Mouse (Mus musculus) myocyte (in vitro differentiated cells): ENCODE measurements around the gene Naa35. TPM values are rescaled to one million over a fixed set of nuclear protein-coding genes. Genes with fewer than 3 reads are reported as not detected.

Experiments
- H3K27me3 ChIP-seq: one replicate; pipeline ENCODE4 v1.6.1; 2011; ENCODE audit not compliant: control insufficient read depth, insufficient read depth, insufficient read length
- H3K36me3 ChIP-seq: one replicate; pipeline ENCODE4 v1.6.1; 2011; ENCODE audit not compliant: control insufficient read depth, insufficient read depth
- H3K4me2 ChIP-seq: one replicate; pipeline ENCODE4 v1.6.1; 2011; ENCODE audit warnings: low read depth, control low read depth
- H3K4me3 ChIP-seq: one replicate; pipeline ENCODE4 v1.5.1; 2011; ENCODE audit warnings: mild to moderate bottlenecking, control low read depth, moderate library complexity
- H3K79me2 ChIP-seq: one replicate; pipeline ENCODE4 v1.6.1; 2011; ENCODE audit not compliant: control insufficient read depth, insufficient read depth
- H3ac ChIP-seq: one replicate; pipeline ENCODE4 v1.6.1; 2011; ENCODE audit not compliant: control insufficient read depth, insufficient read length
- CEBPB ChIP-seq: IDR thresholded peaks from 2 replicates; pipeline ENCODE4 v1.6.1; 2011; ENCODE audit warnings: mild to moderate bottlenecking, moderate library complexity; ENCODE audit not compliant: poor library complexity, insufficient read depth, severe bottlenecking
- E2F4 ChIP-seq: IDR thresholded peaks from one replicate; pipeline ENCODE4 v1.6.1; 2011; ENCODE audit warnings: mild to moderate bottlenecking, control low read depth, moderate library complexity; ENCODE audit not compliant: insufficient read depth
- MAX ChIP-seq: IDR thresholded peaks from one replicate; pipeline ENCODE4 v1.6.1; 2011; ENCODE audit warnings: low read depth, mild to moderate bottlenecking, control low read depth
- MYOD1 ChIP-seq, 3 experiments: IDR thresholded peaks; one replicate each; pipeline ENCODE4 v1.6.1; 2011; ENCODE audit warnings: control low read depth in 2 of 3, low read depth in 2 of 3, mild to moderate bottlenecking in 2 of 3, moderate library complexity in 1 of 3; ENCODE audit not compliant: insufficient read length in 2 of 3, control insufficient read depth in 1 of 3
- MYOG ChIP-seq, 3 experiments: IDR thresholded peaks; one replicate each; pipeline ENCODE4 v1.6.1; 2011; ENCODE audit warnings: control low read depth in 2 of 3, low read depth in 2 of 3, mild to moderate bottlenecking in 2 of 3; ENCODE audit not compliant: insufficient read length in 2 of 3, control insufficient read depth in 1 of 3, insufficient read depth in 1 of 3
- POLR2A ChIP-seq: IDR thresholded peaks from one replicate; pipeline ENCODE4 v1.6.1; 2011; ENCODE audit warnings: low read depth, mild to moderate bottlenecking, control low read depth, moderate library complexity; ENCODE audit not compliant: insufficient read length
- POLR2AphosphoS2 ChIP-seq: IDR thresholded peaks from one replicate; pipeline ENCODE4 v1.6.1; 2011; ENCODE audit warnings: low read depth, control low read depth; ENCODE audit not compliant: insufficient read length
- REST ChIP-seq: IDR thresholded peaks from one replicate; pipeline ENCODE4 v1.6.1; 2011; ENCODE audit warnings: mild to moderate bottlenecking, control low read depth, moderate library complexity; ENCODE audit not compliant: insufficient read depth, insufficient read length
- SRF ChIP-seq: IDR thresholded peaks from one replicate; pipeline ENCODE4 v1.6.1; 2011; ENCODE audit warnings: low read depth; ENCODE audit not compliant: control insufficient read depth, insufficient read length
- TCF12 ChIP-seq: IDR thresholded peaks from one replicate; pipeline ENCODE4 v1.6.1; 2011; ENCODE audit warnings: mild to moderate bottlenecking, control low read depth; ENCODE audit not compliant: poor library complexity, insufficient read depth, severe bottlenecking
- TCF3 ChIP-seq: IDR thresholded peaks from one replicate; pipeline ENCODE4 v1.6.1; 2011; ENCODE audit warnings: low read depth, control low read depth; ENCODE audit not compliant: insufficient read length
- USF1 ChIP-seq: IDR thresholded peaks from one replicate; pipeline ENCODE4 v1.6.1; 2011; ENCODE audit warnings: low read depth, mild to moderate bottlenecking, control low read depth, moderate library complexity
- polyA plus RNA-seq: library from polyadenylated mRNA; unstranded; fragments of >200 nt; fragmentation: generic; extraction: Trizol; gene quantifications from one replicate; pipeline ENCODE4 v1.2.1, GENCODE M21; 2012; ENCODE audit warnings: missing spikeins

Gene Naa35
- polyA plus RNA-seq, 1 experiment = 32.3 TPM

DNA sequence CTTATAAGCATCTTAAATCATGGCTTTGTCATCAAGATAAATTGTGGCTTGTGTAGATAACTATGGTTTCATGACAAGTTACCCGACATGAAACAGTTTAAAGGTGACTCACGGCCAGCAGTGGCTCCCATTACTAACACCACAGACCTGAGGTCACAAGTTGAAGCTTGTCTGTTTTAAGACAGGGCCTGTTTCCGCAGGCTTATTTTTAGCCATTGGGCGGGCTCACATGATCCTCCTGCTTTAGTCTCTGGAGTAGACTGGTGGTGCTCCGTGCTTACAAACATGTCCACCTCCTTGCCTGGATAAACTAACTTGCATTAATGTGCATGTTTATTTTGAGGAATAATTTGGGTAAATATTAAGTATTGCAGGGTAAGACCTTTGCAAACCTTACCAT is 39.8 kb downstream of the Naa35 start:
- no peaks in the 10 kb centered on the region for H3K27me3 ChIP-seq
- peak overlapping the region; percentile 8 for H3K4me2 ChIP-seq
- peaks cover 14% of the 10 kb centered on the region for H3K36me3 ChIP-seq
- TF ChIP-seq MYOG (IDR thresholded peaks at IDR 0.05; ENCODE audit: control insufficient read depth in 1 of 3, insufficient read depth in 1 of 3, insufficient read length in 2 of 3, low read depth in 2 of 3) = no peak
- TF ChIP-seq REST = no peak
- no peak for TF ChIP-seq MAX
- TF ChIP-seq CEBPB = no peak
- no peak for TF ChIP-seq SRF
- no peak for TF ChIP-seq TCF3
- no peak for TF ChIP-seq USF1
- no peak for TF ChIP-seq TCF12
- no peak for TF ChIP-seq POLR2AphosphoS2
- no peak for TF ChIP-seq E2F4
- TF ChIP-seq MYOD1 (IDR thresholded peaks at IDR 0.05; ENCODE audit: control insufficient read depth in 1 of 3, insufficient read length in 2 of 3, low read depth in 2 of 3) = no peak
- TF ChIP-seq POLR2A = no peak
- no peaks in the 10 kb centered on the region for H3K79me2 ChIP-seq
- no peak overlapping the region for H3K4me3 ChIP-seq
- H3ac ChIP-seq = no peak overlapping the region

DNA sequence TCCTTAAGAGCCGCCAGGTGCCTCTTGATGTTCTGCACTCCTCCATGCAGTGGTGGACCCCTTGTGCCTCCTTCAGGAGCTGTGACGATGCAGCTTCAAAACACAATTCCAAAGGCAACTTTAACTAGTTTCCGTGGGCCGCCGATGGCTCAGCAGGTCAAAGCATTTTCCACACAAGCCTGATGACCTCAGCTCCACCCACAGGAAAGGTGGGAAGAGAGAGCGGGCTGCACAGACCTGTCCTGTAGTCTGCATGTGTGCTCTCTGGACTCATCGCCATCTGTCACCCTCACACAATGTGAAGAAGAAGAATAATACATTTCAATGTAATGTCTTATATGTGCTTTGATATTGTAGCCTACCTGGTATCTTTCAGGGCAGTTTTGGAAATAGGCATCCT is 41.7 kb downstream of the Naa35 start:
- no peak for TF ChIP-seq USF1
- TF ChIP-seq TCF12 = no peak
- no peak for TF ChIP-seq TCF3
- no peak for TF ChIP-seq POLR2A
- H3K27me3 ChIP-seq = no peaks in the 10 kb centered on the region
- H3K4me3 ChIP-seq = no peak overlapping the region
- H3ac ChIP-seq = no peak overlapping the region
- no peaks in the 10 kb centered on the region for H3K79me2 ChIP-seq
- peaks cover 27% of the 10 kb centered on the region for H3K36me3 ChIP-seq
- H3K4me2 ChIP-seq = no peak overlapping the region

DNA sequence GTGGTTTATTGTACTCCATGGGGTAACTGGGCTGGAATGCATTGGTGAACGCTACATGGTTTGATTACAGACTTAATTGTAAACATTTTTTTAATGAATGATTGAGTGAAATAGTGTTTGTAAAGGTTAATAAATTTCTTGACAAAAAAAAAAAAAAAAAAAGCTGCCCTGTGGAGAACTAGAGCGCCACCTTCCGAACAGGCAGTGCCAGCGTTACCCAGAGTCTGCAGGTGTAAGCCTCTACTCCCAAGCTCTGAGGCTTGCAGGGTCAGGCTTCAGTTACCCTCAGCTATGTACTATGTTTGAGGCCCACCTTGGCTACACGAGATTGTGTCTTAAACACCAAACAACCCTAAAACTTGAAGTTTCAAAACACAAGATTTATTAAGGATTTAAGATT is 49.6 kb downstream of the Naa35 start:
- Histone ChIP-seq H3K4me3 (no peak overlapping the region), H3K4me2 (no peak overlapping the region), H3K79me2 (no peaks in the 10 kb centered on the region), H3ac (no peak overlapping the region), H3K36me3 (peaks cover 25% of the 10 kb centered on the region), H3K27me3 (no peaks in the 10 kb centered on the region)
- TF ChIP-seq SRF (no peak), E2F4 (no peak), CEBPB (no peak), MAX (no peak), USF1 (no peak), POLR2AphosphoS2 (no peak), TCF3 (no peak), MYOG (IDR thresholded peaks at IDR 0.05; ENCODE audit: control insufficient read depth in 1 of 3, insufficient read depth in 1 of 3, insufficient read length in 2 of 3, low read depth in 2 of 3) (no peak)

DNA sequence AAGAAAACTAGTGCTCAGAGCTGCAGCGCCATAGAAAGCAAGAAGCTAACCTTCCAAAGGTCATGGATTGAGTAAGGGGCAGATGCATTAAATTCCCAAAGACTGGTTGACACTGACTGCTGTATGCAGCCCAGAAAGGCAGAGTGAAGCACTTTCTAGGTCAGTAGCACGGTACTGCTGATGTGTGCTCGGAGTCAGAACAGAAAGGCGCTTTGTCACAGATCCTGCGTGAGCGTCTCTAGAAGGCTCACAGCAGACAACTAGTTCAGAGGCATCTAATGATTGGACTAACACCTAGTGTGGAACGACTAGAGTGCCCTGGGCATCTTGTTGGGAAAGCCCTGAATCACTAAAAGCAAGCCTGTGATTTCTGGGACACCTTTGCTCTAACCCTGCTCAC is 52.7 kb downstream of the Naa35 start:
- Histone ChIP-seq H3ac (no peak overlapping the region), H3K4me2 (no peak overlapping the region), H3K79me2 (no peaks in the 10 kb centered on the region), H3K4me3 (no peak overlapping the region), H3K36me3 (peaks cover 4% of the 10 kb centered on the region), H3K27me3 (no peaks in the 10 kb centered on the region)
- TF ChIP-seq POLR2A = no peak
- TF ChIP-seq USF1 = no peak
- no peak for TF ChIP-seq POLR2AphosphoS2
- no peak for TF ChIP-seq CEBPB
- no peak for TF ChIP-seq TCF3
- no peak for TF ChIP-seq TCF12
- TF ChIP-seq MAX = no peak
- no peak for TF ChIP-seq REST
- TF ChIP-seq E2F4 = no peak
- TF ChIP-seq MYOD1 (IDR thresholded peaks at IDR 0.05; ENCODE audit: control insufficient read depth in 1 of 3, insufficient read length in 2 of 3, low read depth in 2 of 3) = no peak
- TF ChIP-seq SRF = no peak
- TF ChIP-seq MYOG (IDR thresholded peaks at IDR 0.05; ENCODE audit: control insufficient read depth in 1 of 3, insufficient read depth in 1 of 3, insufficient read length in 2 of 3, low read depth in 2 of 3) = no peak

DNA sequence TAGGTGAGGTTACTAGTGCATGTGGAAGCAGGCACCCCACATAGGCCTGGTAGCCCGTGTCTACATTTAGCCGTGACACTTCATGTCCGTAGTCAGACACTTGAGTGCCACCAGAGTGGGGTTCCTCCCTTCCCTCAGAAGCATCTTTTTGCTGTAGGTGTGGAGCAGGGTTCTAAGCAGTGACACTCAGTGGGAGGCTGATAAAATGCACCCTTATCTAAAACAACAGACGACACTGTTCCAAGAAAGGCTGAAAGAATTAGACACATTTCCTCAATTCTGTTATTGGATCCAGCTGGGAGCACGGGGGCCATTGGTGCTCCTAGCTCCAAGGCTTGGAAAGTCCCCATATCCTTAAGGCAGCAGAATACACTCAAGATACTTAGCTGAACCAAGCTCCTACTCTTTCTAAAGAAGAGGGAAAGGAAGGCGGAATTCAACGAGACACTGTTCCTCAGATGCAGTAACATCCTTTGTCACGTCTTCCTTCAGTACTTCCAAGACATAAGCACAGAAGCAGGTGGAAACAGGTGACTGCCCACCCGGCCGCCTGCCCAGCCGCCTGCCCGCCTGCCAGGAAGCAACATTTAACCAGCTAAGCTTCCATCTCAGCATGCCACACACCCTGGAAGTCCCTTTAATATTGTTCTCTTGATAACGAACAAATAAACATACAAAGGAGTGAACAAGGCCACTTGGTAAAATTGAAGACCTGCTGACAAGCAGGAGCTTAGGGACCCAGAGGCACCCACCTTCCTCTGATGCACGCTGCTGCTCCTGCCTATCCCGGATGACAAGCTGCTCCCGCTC is 54.5 kb downstream of the Naa35 start:
- no peak overlapping the region for H3ac ChIP-seq
- no peak overlapping the region for H3K4me2 ChIP-seq
- TF ChIP-seq E2F4 = no peak
- TF ChIP-seq REST = no peak
- TF ChIP-seq CEBPB = no peak
- TF ChIP-seq POLR2A = no peak
- TF ChIP-seq SRF = no peak
- no peak for TF ChIP-seq TCF12
- no peak for TF ChIP-seq TCF3
- TF ChIP-seq MAX = no peak
- TF ChIP-seq POLR2AphosphoS2 = no peak
- no peak for TF ChIP-seq MYOD1 (IDR thresholded peaks at IDR 0.05; ENCODE audit: control insufficient read depth in 1 of 3, insufficient read length in 2 of 3, low read depth in 2 of 3)
- TF ChIP-seq MYOG (IDR thresholded peaks at IDR 0.05; ENCODE audit: control insufficient read depth in 1 of 3, insufficient read depth in 1 of 3, insufficient read length in 2 of 3, low read depth in 2 of 3) = no peak
- no peak for TF ChIP-seq USF1
- H3K27me3 ChIP-seq = no peaks in the 10 kb centered on the region
- H3K36me3 ChIP-seq = no peaks in the 10 kb centered on the region
- H3K79me2 ChIP-seq = no peaks in the 10 kb centered on the region
- no peak overlapping the region for H3K4me3 ChIP-seq
